Comparison of ENCODE assay signal across 23 mouse cellular contexts in the genomic region with DNA sequence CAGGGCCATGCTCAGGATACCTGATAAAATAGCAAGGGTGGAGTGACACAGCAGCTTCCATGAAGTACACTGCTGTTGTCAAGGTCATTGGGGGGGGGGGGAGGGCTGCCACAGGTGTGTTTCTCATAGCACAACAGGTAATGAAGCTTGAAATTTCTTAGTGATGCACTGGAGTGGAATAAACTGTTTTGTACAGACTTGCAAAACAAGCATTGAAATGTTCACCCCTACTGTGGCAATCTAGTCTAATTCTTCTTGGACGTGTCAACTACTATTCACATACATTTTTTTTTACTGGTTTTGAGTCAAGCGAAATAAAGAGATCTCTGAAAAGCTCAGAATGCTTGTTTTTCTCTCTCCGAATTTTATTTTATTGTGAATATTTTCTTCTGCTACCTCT.
"Had no signal": no experiment of that assay in that cellular context is flagged by ENCODE, and none has a peak within 500 bp of the region (broad histone marks: within the 10 kb centered on the region; RNA-seq: fewer than 3 reads in every experiment).

No protein-coding gene starts in this region.

- H3K27me3 ChIP-seq: lung, embryonic 15.5 days; megakaryocyte, embryonic 14.5 days; neural tube, embryonic 13.5 days; neural tube, embryonic 15.5 days; stomach, embryonic 15.5 days had no signal

- DNase-seq: liver, postnatal 0 days; lung, adult 2 months; lung, postnatal 14 days; lung, postnatal 36 days; midbrain, embryonic 14.5 days; right cerebral cortex, adult 18-20 months; right cerebral cortex, postnatal 25 days; right cerebral cortex, postnatal 4 days; spleen, adult 18-20 months; thymus, adult 2 months; thymus, postnatal 25 days; thymus, postnatal 4 days had no signal

- H3K27ac ChIP-seq: lung, embryonic 15.5 days; macrophage; neural tube, embryonic 13.5 days; neural tube, embryonic 15.5 days; stomach, embryonic 15.5 days; stomach, postnatal 0 days had no signal

- H3K4me1 ChIP-seq: lung, embryonic 15.5 days; megakaryocyte, embryonic 14.5 days; neural tube, embryonic 13.5 days; neural tube, embryonic 15.5 days; stomach, embryonic 15.5 days had no signal

- H3K4me3 ChIP-seq: lung, embryonic 15.5 days; megakaryocyte, embryonic 14.5 days; myocyte; neural tube, embryonic 13.5 days; neural tube, embryonic 15.5 days; stomach, embryonic 15.5 days had no signal

- H3K4me2 ChIP-seq: lung, embryonic 15.5 days; midbrain, embryonic 11.5 days; neural tube, embryonic 13.5 days; neural tube, embryonic 15.5 days; stomach, embryonic 15.5 days had no signal

- H3K9ac ChIP-seq: liver, postnatal 0 days; lung, embryonic 15.5 days; neural tube, embryonic 13.5 days; neural tube, embryonic 15.5 days; stomach, embryonic 15.5 days had no signal

- H3K36me3 ChIP-seq: lung, embryonic 15.5 days; neural tube, embryonic 13.5 days; neural tube, embryonic 15.5 days; stomach, embryonic 15.5 days had no signal

- ATAC-seq: liver, postnatal 0 days; lung, postnatal 0 days; midbrain, embryonic 16.5 days had no signal

- H3K9me3 ChIP-seq: lung, embryonic 15.5 days; megakaryocyte, embryonic 14.5 days; neural tube, embryonic 13.5 days; neural tube, embryonic 15.5 days; stomach, embryonic 15.5 days had no signal
